Mouse (Mus musculus) liver, embryonic 11.5 days (tissue): ENCODE results near the gene Vstm5. TPM values are rescaled to one million over a fixed set of nuclear protein-coding genes. Genes with fewer than 3 reads are reported as not detected.

Source experiments
- ATAC-seq: fragments of 200-750 bp; cut with Nextera tagmentation; replicated peaks from 2 replicates; pipeline ENCODE4 v1.8.0; 2017; ENCODE audit warnings: moderate number of reproducible peaks, mild to moderate bottlenecking, moderate TSS enrichment, moderate library complexity; ENCODE audit not compliant: low FRiP score
- DNase-seq: peaks from one replicate; pipeline ENCODE4 v3.0.0-alpha.2; 2017; ENCODE audit warnings: low spot score
- H3K27ac ChIP-seq: fragments of 300-500 bp; sonication (generic); 2 replicates; pipeline ENCODE4 v1.5.1; 2014; ENCODE audit warnings: mild to moderate bottlenecking, low read depth, low read length, control low read depth
- H3K27me3 ChIP-seq: fragments of 300-500 bp; sonication (generic); replicated peaks from 2 replicates; pipeline ENCODE4 v1.6.1; 2014; ENCODE audit warnings: low read length, mixed read lengths; ENCODE audit not compliant: control insufficient read depth, insufficient read depth
- H3K36me3 ChIP-seq: fragments of 300-500 bp; sonication (generic); 2 replicates; pipeline ENCODE4 v1.6.1; 2014; ENCODE audit warnings: mild to moderate bottlenecking, low read length, moderate library complexity, mixed read lengths; ENCODE audit not compliant: control insufficient read depth, insufficient read depth
- H3K4me1 ChIP-seq: fragments of 300-500 bp; sonication (generic); replicated peaks from 2 replicates; pipeline ENCODE4 v1.6.1; 2014; ENCODE audit warnings: low read length, mixed read lengths; ENCODE audit not compliant: control insufficient read depth, insufficient read depth
- H3K4me2 ChIP-seq: fragments of 300-500 bp; sonication (generic); 2 replicates; pipeline ENCODE4 v1.6.1; 2014; ENCODE audit warnings: mild to moderate bottlenecking, control low read depth, moderate library complexity
- H3K4me3 ChIP-seq: fragments of 300-500 bp; sonication (generic); 2 replicates; pipeline ENCODE4 v1.5.1; 2014; ENCODE audit warnings: low read depth, low read length, control low read depth
- H3K9ac ChIP-seq: fragments of 300-500 bp; sonication (generic); 2 replicates; pipeline ENCODE4 v1.6.1; 2014; ENCODE audit warnings: low read depth, low read length, control low read depth
- H3K9me3 ChIP-seq: fragments of 300-500 bp; sonication (generic); 2 replicates; pipeline ENCODE4 v1.6.1; 2016; ENCODE audit warnings: low read length, inconsistent platforms, mixed read lengths; ENCODE audit not compliant: control insufficient read depth
- WGBS: fragments of 180-500 bp; shearing (Covaris S2); extraction: QIAGEN DNeasy Blood & Tissue Kit; methylation state at CpG from one replicate; pipeline ENCODE4 v1.1.7; 2014; 5-methylcytosine and 5-hydroxymethylcytosine counted together
- polyA plus RNA-seq: library from polyadenylated mRNA; unstranded; fragments of >200 nt; fragmentation: Nextera tagmentation; extraction: Ambion mirVana; gene quantifications from 2 replicates; pipeline ENCODE4 v1.2.1, GENCODE M21; 2014

The Vstm5 gene
- polyA plus RNA-seq, 1 experiment from 2014 or later: 1.4 TPM

GRCm38 (mm10) chr9:15235986-15236385 is 2.9 kb upstream of the Vstm5 start:
- ATAC-seq (no peak), DNase-seq (peak; percentile 17)
- Histone ChIP-seq H3K36me3 (no peaks in the 10 kb centered on the region), H3K27me3 (peaks cover 4% of the 10 kb centered on the region), H3K4me3 (no peak overlapping the region), H3K4me1 (peaks cover 2% of the 10 kb centered on the region; the same call in 1 of the 2 replicates), H3K27ac (no peak overlapping the region), H3K9me3 (no peaks in the 10 kb centered on the region), H3K9ac (no peak overlapping the region), H3K4me2 (no peak overlapping the region)
- 78% methylated on average over 3 of the region's 3 CpGs for WGBS

- 45% methylated on average over 14 of the region's 14 CpGs for WGBS
- H3K4me2 ChIP-seq: no peak overlapping the region
- no peak overlapping the region for H3K9ac ChIP-seq
- peaks cover 2% of the 10 kb centered on the region; the same call in 1 of the 2 replicates for H3K4me1 ChIP-seq
- DNase-seq: peak; percentile 27
- H3K4me3 ChIP-seq: no peak overlapping the region
- H3K27me3 ChIP-seq: peaks cover 4% of the 10 kb centered on the region
- no peak for ATAC-seq
- no peaks in the 10 kb centered on the region for H3K36me3 ChIP-seq
- no peaks in the 10 kb centered on the region for H3K9me3 ChIP-seq
- H3K27ac ChIP-seq: no peak overlapping the region
Measured at GRCm38 (mm10) chr9:15237516-15238296, 1.1 kb upstream of the Vstm5 start.

DNA sequence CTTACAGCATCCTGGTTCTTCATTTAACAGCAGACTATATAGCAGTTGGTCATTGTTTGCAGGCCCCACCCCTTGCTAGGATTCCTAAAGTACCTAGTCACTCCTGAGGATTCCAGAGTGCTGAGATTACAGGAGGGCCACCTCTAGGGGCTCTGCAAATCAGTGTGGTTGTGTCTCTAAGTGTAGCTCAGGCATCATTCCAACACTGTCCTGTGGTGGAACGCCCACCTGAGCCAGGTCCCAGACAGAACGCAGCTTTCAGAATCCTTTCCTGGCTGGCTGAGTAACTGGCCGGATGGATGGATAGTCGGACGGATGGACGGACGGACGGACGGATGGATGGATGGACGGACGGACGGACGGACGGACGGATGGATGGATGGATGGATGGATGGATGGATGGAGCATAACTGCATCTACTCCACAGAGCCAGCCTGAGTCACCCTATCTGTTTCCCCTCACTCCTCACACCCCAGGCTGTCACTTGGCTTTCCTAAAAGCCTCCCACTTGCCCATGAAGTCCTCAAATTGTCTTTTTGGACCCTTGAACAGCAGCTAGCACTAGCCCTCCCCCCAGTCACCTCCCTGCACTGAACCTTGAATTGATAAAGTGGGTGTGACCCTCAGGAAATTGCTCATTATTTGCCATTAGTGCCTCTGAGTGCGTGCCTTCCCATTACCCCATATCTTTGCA is 401 bp upstream of the Vstm5 start:
- H3K9me3 ChIP-seq: no peaks in the 10 kb centered on the region
- peaks cover 2% of the 10 kb centered on the region; the same call in 1 of the 2 replicates for H3K4me1 ChIP-seq
- DNase-seq: peak; percentile 28
- H3K36me3 ChIP-seq: no peaks in the 10 kb centered on the region
- H3K9ac ChIP-seq: no peak overlapping the region; the same call in 1 of the 2 replicates
- 62% methylated on average over 16 of the region's 16 CpGs for WGBS
- H3K4me2 ChIP-seq: peak overlapping the region; percentile 83
- H3K27me3 ChIP-seq: peaks cover 4% of the 10 kb centered on the region
- H3K27ac ChIP-seq: no peak overlapping the region
- H3K4me3 ChIP-seq: peak overlapping the region; percentile 52
- 0 out of 2 replicates have a peak, but pooled peaks have one; percentile 10 for ATAC-seq

- Histone ChIP-seq H3K9ac (no peak overlapping the region), H3K4me3 (no peak overlapping the region), H3K4me2 (no peak overlapping the region), H3K27ac (no peak overlapping the region), H3K9me3 (no peaks in the 10 kb centered on the region), H3K27me3 (peaks cover 4% of the 10 kb centered on the region), H3K36me3 (no peaks in the 10 kb centered on the region), H3K4me1 (peaks cover 2% of the 10 kb centered on the region; the same call in 1 of the 2 replicates)
- DNase-seq: peak; percentile 30
- WGBS: 85% methylated on average over 6 of the region's 6 CpGs
- ATAC-seq: no peak
Measured at GRCm38 (mm10) chr9:15240006-15240405, 1.2 kb downstream of the Vstm5 start.

DNA sequence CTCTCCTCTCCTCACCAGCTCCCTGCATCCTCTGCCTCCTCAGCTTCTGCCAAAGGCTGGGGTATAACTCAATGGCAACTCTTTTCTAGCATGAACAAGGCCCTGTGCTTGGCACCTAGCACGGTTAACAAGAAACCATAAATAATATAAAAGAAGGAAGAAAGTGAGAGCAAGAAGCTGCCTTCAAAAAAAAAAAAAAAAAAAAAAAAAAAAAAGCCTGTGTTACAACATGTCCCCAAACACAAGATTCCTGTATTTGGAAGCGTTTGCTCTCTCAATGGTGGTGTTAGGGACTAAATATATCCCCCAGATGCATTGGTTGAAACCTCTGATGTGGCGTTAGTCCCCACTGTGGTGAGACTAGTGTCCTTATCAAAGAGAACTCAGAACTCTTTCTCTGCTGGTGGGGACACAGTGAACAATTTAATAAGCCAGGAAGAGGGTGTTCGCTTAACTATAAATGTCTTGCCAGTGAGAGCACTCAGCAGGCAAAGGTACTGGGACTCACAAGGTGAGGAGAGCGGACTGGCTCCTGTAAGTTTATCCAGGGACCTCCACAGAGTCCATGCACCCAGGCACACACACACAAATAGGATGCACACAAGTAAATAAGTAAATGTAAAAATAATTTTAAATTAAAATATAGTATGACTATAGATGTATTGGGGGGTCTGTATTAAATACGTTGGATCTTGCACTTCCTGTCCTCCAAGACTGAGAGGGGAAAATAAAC is 2.2 kb downstream of the Vstm5 start:
- Histone ChIP-seq H3K9me3 (no peaks in the 10 kb centered on the region), H3K4me2 (no peak overlapping the region), H3K9ac (no peak overlapping the region), H3K36me3 (no peaks in the 10 kb centered on the region), H3K4me3 (no peak overlapping the region), H3K27ac (no peak overlapping the region), H3K4me1 (peaks cover 10% of the 10 kb centered on the region), H3K27me3 (peaks cover 4% of the 10 kb centered on the region)
- 59% methylated on average over 6 of the region's 6 CpGs for WGBS
- DNase-seq: peak; percentile 30
- ATAC-seq: no peak

- no peak overlapping the region for H3K27ac ChIP-seq
- H3K9ac ChIP-seq: no peak overlapping the region
- no peak overlapping the region for H3K4me2 ChIP-seq
- WGBS: 47% methylated on average over 9 of the region's 9 CpGs
- DNase-seq: peak; percentile 44
- H3K27me3 ChIP-seq: peaks cover 4% of the 10 kb centered on the region
- 0 out of 2 replicates have a peak, but pooled peaks have one; percentile 38 for ATAC-seq
- H3K9me3 ChIP-seq: no peaks in the 10 kb centered on the region
- no peaks in the 10 kb centered on the region for H3K36me3 ChIP-seq
- no peak overlapping the region for H3K4me3 ChIP-seq
- H3K4me1 ChIP-seq: peaks cover 10% of the 10 kb centered on the region
Measured at GRCm38 (mm10) chr9:15241596-15241939, 2.7 kb downstream of the Vstm5 start.

- WGBS: 51% methylated on average over 1 of the region's 1 CpGs
- Histone ChIP-seq H3K27me3 (peaks cover 4% of the 10 kb centered on the region), H3K9me3 (no peaks in the 10 kb centered on the region), H3K4me3 (no peak overlapping the region), H3K9ac (no peak overlapping the region), H3K27ac (no peak overlapping the region), H3K4me2 (no peak overlapping the region), H3K4me1 (peaks cover 10% of the 10 kb centered on the region), H3K36me3 (no peaks in the 10 kb centered on the region)
- ATAC-seq (no peak), DNase-seq (peak; percentile 25)
Measured at GRCm38 (mm10) chr9:15242130-15242529, 3.3 kb downstream of the Vstm5 start.

DNA sequence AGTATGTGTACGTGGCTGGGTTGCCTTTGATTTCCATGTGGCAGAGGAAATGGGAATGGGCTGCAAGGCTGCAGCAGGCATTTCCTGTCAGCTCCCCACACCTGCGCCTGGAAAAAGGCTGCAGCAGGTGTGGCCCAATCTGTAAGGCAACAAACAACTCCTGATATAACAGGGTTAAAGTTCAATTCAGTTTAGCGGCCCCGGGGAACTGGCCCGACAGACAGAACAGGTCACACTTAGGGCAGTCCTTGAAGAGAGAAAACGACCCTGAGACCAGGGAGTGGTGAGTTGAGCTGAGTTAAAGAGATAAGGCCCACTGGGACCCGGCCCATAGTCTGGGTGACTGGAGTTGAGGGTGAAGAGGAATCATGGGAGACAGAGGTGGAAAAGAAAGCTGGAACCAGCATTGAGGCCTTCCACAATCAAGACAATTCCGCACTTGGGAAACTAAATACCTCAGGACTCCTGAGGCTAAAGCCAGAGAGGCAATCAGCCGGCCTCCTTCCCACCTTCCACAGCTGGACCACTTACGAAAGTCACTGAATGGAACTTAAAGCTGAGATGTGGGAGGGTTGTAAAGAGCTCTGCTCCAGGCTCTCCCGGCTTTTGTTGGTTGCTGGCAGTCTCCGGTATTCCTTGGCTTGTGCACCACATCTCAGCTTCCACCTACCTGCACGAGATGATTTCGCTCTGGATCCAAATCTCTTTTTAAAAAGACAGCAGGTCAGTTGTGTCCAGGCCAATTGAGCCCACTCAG is 6.7 kb downstream of the Vstm5 start:
- ATAC-seq: no peak

More for the DNA sequence above, 6.7 kb downstream of the Vstm5 start:
- Histone ChIP-seq H3K27me3 (no peaks in the 10 kb centered on the region), H3K4me3 (no peak overlapping the region), H3K27ac (no peak overlapping the region), H3K4me1 (peaks cover 7% of the 10 kb centered on the region), H3K36me3 (no peaks in the 10 kb centered on the region), H3K9me3 (no peaks in the 10 kb centered on the region), H3K9ac (no peak overlapping the region), H3K4me2 (no peak overlapping the region)
- WGBS: 60% methylated on average over 14 of the region's 14 CpGs
- DNase-seq: no peak
